Mouse (Mus musculus) liver, adult 2 months (tissue): ENCODE measurements around the gene Pgp. TPM values are rescaled to one million over a fixed set of nuclear protein-coding genes. Genes with fewer than 3 reads are reported as not detected.

Experiments
- DNase-seq: peaks from one replicate; pipeline ENCODE4 v3.0.0-alpha.2; 2011; ENCODE audit warnings: low read depth, low spot score; ENCODE audit errors: extremely low read depth
- H3K27ac ChIP-seq: fragments of 200-500 bp; replicated peaks from 2 replicates; pipeline ENCODE4 v1.5.1; 2012; ENCODE audit warnings: low read depth, mild to moderate bottlenecking, control low read depth, inconsistent platforms, low read length; ENCODE audit not compliant: insufficient read depth
- H3K27me3 ChIP-seq: fragments of 200-500 bp; 2 replicates; pipeline ENCODE4 v1.6.1; 2012; ENCODE audit warnings: mild to moderate bottlenecking, moderate library complexity, low read length, inconsistent platforms; ENCODE audit not compliant: control insufficient read depth, insufficient read depth
- H3K36me3 ChIP-seq: fragments of 200-500 bp; 2 replicates; pipeline ENCODE4 v1.6.1; 2012; ENCODE audit warnings: low read length, inconsistent platforms; ENCODE audit not compliant: control insufficient read depth, insufficient read depth
- H3K4me1 ChIP-seq: fragments of 200-500 bp; 2 replicates; pipeline ENCODE4 v1.6.1; 2011; ENCODE audit warnings: low read length; ENCODE audit not compliant: control insufficient read depth, insufficient read depth
- H3K4me3 ChIP-seq: fragments of 200-500 bp; 2 replicates; pipeline ENCODE4 v1.5.1; 2011; ENCODE audit warnings: low read depth, mild to moderate bottlenecking, control low read depth, low read length, moderate library complexity; ENCODE audit not compliant: insufficient read depth
- H3K79me2 ChIP-seq: fragments of 200-500 bp; 2 replicates; pipeline ENCODE4 v1.6.1; 2012; ENCODE audit warnings: inconsistent platforms, mild to moderate bottlenecking, low read length, moderate library complexity; ENCODE audit not compliant: control insufficient read depth, insufficient read depth
- H3K9ac ChIP-seq: fragments of 200-500 bp; 2 replicates; pipeline ENCODE4 v1.6.1; 2012; ENCODE audit warnings: low read depth, mild to moderate bottlenecking, control low read depth, inconsistent platforms, low read length
- CTCF ChIP-seq: fragments of 200-500 bp; IDR thresholded peaks from 2 replicates; pipeline ENCODE4 v1.5.1; 2011; ENCODE audit warnings: low read depth, low read length, control low read depth
- POLR2A ChIP-seq: fragments of 200-500 bp; IDR thresholded peaks from 2 replicates; pipeline ENCODE4 v1.6.1; 2011; ENCODE audit warnings: low read length, control low read depth; ENCODE audit not compliant: insufficient read depth; ENCODE audit errors: extremely low read depth
- WGBS: fragments of 180-500 bp; shearing (Covaris S2); methylation state at CpG from one replicate; pipeline ENCODE4 v1.1.7; 2018; 5-methylcytosine and 5-hydroxymethylcytosine counted together
- polyA plus RNA-seq: library from polyadenylated mRNA; depleted of rRNA; stranded (reverse); fragments of >200 nt; gene quantifications from 2 replicates; pipeline ENCODE4 v1.2.3, GENCODE M21; 2012
- total RNA-seq: library from RNA; depleted of rRNA; stranded (reverse); fragments of >200 nt; gene quantifications from 2 replicates; pipeline ENCODE4 v1.2.3, GENCODE M21; 2014

Gene Pgp
- total and polyA plus RNA-seq, 2 experiments: 9.2 to 25.8 TPM

DNA sequence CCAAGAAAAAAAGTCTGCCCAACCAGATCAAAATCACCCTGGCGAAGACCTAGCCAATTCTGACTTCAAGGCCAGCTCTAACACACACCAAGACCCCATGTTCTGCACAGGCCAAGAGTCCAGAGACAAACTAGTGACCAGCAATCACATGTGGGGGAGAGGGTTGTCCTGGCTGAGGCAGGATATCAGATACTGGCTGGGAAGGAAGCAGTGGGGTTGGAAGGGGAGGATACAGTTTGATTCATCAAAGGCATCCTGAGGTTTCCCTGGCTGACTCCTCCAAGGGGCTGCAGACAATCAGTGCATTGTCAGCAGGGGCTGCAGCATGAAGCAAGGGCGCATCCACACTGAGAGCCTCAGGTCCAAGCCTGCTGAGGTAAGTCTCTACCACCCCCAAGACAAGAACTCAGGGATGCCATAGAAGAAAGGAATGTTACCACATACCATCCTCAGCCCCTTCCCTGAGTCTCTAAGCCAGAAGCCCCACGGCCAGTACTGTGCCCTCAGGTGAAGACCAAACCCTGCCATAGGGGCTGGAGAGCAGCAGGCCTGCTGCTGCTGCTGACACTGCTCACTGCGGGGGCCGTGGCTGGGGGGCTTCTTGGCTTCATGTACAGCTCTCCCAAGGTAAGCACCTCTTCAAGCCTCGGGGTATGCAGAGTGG lies 3.6 kb downstream of the Pgp start, which contains the start of gene Bricd5:
Bricd5 (plus strand) TSS at position 273 of the 664 bp plus-strand sequence.
- H3K27me3 ChIP-seq: no peaks in the 10 kb centered on the region
- H3K4me1 ChIP-seq: peaks cover 14% of the 10 kb centered on the region
- TF ChIP-seq POLR2A: no peak
- TF ChIP-seq CTCF: no peak
- no peak for DNase-seq
- H3K9ac ChIP-seq: no peak within 1 kb of the TSS
- H3K79me2 ChIP-seq: peaks cover 7% of the 10 kb centered on the region
- WGBS: 85% methylated on average over 6 of the region's 6 CpGs
- no peaks in the 10 kb centered on the region; the same call in 1 of the 2 replicates for H3K36me3 ChIP-seq
- no peak within 1 kb of the TSS for H3K27ac ChIP-seq
- H3K4me3 ChIP-seq: no peak within 1 kb of the TSS

DNA sequence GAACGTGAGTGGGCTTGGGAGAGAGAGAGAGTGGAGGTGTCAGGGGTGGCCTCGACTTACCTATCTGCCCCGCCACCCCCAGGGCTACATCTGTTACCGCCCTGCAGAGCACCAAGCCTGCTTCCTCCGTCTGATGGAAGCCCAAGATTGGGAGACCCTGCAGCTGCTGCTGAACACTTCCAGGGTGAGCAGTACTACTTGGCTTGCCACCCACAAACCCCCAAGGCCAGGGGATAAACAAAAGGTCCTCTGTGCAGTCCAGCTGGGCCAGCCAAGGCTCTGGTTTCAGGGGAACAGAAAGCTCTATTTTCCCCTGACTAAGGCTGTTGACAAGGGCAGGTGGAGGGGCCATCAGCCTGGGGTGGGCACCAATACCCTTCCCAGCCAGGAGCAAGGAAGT lies 4.4 kb downstream of the Pgp start:
- peaks cover 14% of the 10 kb centered on the region for H3K4me1 ChIP-seq
- peaks cover 7% of the 10 kb centered on the region for H3K79me2 ChIP-seq
- DNase-seq: no peak
- H3K36me3 ChIP-seq: no peaks in the 10 kb centered on the region; the same call in 1 of the 2 replicates
- H3K27ac ChIP-seq: no peak overlapping the region
- no peaks in the 10 kb centered on the region for H3K27me3 ChIP-seq
- no peak overlapping the region for H3K4me3 ChIP-seq
- no peak overlapping the region for H3K9ac ChIP-seq
- WGBS: 95% methylated on average over 5 of the region's 5 CpGs
- TF ChIP-seq CTCF: no peak
- no peak for TF ChIP-seq POLR2A

DNA sequence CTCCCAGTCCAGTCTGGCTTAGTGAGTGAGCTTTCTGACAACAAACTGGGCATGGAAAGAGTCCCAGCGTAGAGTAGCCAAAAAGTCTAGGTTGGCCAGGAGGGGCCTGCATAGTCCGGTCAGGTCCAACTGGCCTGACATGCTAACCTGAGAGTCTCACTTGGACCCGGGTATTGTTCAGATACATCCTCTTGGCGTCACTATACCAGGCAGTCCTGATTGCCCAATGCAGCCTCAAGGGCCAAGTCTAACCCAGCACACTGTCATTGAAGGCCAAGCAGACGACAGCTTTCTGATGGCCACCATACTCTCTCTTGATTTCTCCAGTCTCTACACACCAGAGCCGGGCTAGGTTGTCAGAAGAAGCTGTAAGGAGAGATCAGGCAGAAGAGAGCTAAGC lies 5.4 kb downstream of the Pgp start:
- H3K4me3 ChIP-seq: no peak overlapping the region
- H3K9ac ChIP-seq: no peak overlapping the region
- H3K27ac ChIP-seq: no peak overlapping the region
- WGBS: 67% methylated on average over 6 of the region's 6 CpGs
- TF ChIP-seq POLR2A: no peak
- no peak for TF ChIP-seq CTCF
- DNase-seq: peak; percentile 49
- peaks cover 7% of the 10 kb centered on the region for H3K79me2 ChIP-seq
- H3K4me1 ChIP-seq: peaks cover 14% of the 10 kb centered on the region
- no peaks in the 10 kb centered on the region for H3K27me3 ChIP-seq
- H3K36me3 ChIP-seq: no peaks in the 10 kb centered on the region; the same call in 1 of the 2 replicates

DNA sequence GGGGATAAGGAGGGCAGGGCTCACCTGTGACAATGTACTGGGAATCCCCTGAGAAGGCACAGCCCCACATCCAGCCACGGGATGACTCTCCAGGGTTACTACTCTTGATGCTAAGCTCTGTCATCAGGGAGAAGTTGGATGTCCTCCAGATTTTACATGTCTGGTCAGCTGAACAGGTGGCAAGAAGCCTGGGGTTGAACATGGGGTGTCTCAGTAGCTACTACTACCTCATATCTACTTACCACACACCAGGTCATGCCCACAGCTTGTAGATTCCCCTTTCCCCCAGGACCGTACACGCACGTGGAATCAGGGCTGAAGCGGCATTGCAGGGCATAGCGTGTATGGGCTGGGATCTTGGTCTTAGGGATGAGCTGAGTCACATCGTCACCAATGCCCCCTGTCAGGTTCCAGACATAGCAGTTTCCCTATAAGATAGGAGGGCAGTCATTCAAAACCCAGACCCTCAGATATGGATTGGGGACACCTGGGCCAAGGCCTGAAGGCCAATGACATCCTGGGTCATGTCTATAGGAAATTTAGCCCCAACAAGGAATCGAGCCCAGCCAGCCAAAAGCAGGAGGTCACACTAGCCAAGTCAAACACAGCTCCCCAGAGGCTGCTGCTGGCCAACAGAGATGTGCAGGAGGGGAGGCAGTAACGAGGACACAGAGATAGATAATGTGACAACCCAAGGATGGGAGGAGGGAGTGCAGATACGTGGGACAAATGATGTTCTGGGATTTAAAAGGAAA lies 6.0 kb downstream of the Pgp start:
- no peak for TF ChIP-seq POLR2A
- TF ChIP-seq CTCF: no peak
- Histone ChIP-seq H3K36me3 (no peaks in the 10 kb centered on the region; the same call in 1 of the 2 replicates), H3K9ac (no peak overlapping the region), H3K4me1 (peaks cover 12% of the 10 kb centered on the region), H3K79me2 (peaks cover under 1% of the 10 kb centered on the region; the same call in 1 of the 2 replicates), H3K4me3 (no peak overlapping the region), H3K27me3 (no peaks in the 10 kb centered on the region), H3K27ac (no peak overlapping the region)
- 81% methylated on average over 10 of the region's 10 CpGs for WGBS
- no peak for DNase-seq

DNA sequence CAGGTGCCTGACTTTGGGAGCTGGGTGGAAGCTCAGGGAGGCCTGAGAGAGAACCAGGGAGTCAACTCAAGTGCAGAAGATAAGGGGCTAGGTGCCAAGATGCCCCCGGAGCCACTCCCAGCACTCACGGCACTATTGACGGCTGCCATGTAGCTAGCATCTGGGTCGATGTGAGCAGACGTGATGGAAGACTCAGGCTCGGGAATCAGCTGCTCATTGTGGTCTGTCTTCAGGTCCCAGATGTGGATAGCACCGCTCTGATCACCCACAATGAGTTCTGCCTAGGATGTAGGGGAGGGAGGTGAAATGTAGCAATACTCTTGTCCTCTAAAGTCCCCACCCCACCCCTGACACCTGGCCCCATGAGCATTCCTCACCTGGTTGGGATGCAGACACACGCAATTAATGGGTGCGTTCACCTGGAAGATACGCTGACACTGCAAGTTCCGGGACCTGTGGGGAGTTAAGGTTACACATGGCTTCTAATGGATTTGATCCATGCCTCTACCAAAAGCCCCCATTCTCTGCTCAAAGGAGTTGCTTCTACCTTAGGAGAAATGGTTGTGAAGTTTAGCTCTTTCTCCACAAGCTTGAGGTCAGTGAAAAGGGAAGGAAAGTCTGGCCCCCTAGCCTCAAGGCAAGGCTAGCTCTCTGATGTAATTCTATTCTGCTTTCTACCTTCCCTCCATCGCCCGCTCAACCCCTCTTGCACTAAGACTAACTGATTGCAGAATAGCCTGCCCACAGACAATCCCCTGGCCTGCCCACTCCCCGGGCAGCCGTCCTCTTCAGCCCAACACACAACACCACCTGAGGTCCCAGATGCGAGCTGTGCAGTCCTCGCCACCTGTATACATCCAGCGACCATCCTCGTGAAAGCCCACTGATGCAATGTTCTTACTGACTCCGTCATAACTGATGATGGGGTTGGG lies 7.1 kb downstream of the Pgp start:
- 93% methylated on average over 20 of the region's 20 CpGs for WGBS
- H3K36me3 ChIP-seq: no peaks in the 10 kb centered on the region; the same call in 1 of the 2 replicates
- H3K4me3 ChIP-seq: no peak overlapping the region
- no peak for DNase-seq
- H3K9ac ChIP-seq: no peak overlapping the region
- no peak overlapping the region for H3K27ac ChIP-seq
- H3K27me3 ChIP-seq: no peaks in the 10 kb centered on the region
- H3K79me2 ChIP-seq: no peaks in the 10 kb centered on the region
- TF ChIP-seq CTCF: no peak
- TF ChIP-seq POLR2A: no peak
- H3K4me1 ChIP-seq: peaks cover 6% of the 10 kb centered on the region; the same call in 1 of the 2 replicates
